Mouse (Mus musculus) MEL (cell line): ENCODE measurements around the gene Fam213b. TPM values are rescaled to one million over a fixed set of nuclear protein-coding genes. Genes with fewer than 3 reads are reported as not detected.

Source experiments
- DNase-seq: peaks from one replicate; pipeline ENCODE4 v3.0.0; 2011; ENCODE audit warnings: low read depth, low spot score
- H3K27ac ChIP-seq: 2 replicates; pipeline ENCODE4 v1.5.1; 2012; ENCODE audit warnings: low read depth, mild to moderate bottlenecking, control low read depth, low read length, moderate library complexity; ENCODE audit not compliant: control insufficient read depth
- H3K27me3 ChIP-seq, 2 experiments: fragments of 150-350 bp in 1 of 2; sonication (generic) in 1 of 2; 2 replicates each; pipeline ENCODE4 v1.6.1; 2012; ENCODE audit warnings: low read length in 2 of 2, mild to moderate bottlenecking in 2 of 2, improper control_type of control experiment in 1 of 2, moderate library complexity in 1 of 2; ENCODE audit not compliant: insufficient read depth in 2 of 2, control insufficient read depth in 1 of 2
- H3K36me3 ChIP-seq, 2 experiments: 2 replicates each; pipeline ENCODE4 v1.6.1; 2012 to 2014; ENCODE audit warnings: low read length in 2 of 2, improper control_type of control experiment in 1 of 2, inconsistent platforms in 1 of 2, mild to moderate bottlenecking in 1 of 2; ENCODE audit not compliant: insufficient read depth in 2 of 2, control insufficient read depth in 1 of 2
- H3K4me1 ChIP-seq, 2 experiments: fragments of 150-350 bp in 1 of 2; sonication (generic) in 1 of 2; 2 replicates each; pipeline ENCODE4 v1.6.1; 2012; ENCODE audit warnings: low read length in 2 of 2, improper control_type of control experiment in 1 of 2, mild to moderate bottlenecking in 1 of 2; ENCODE audit not compliant: insufficient read depth in 2 of 2, control insufficient read depth in 1 of 2
- H3K4me3 ChIP-seq, 2 experiments: fragments of 150-350 bp in 1 of 2; sonication (generic) in 1 of 2; 2 replicates each; pipeline ENCODE4 v1.5.1; 2012; ENCODE audit warnings: low read depth in 2 of 2, low read length in 2 of 2, mild to moderate bottlenecking in 2 of 2, moderate library complexity in 2 of 2, control low read depth in 1 of 2, improper control_type of control experiment in 1 of 2; ENCODE audit not compliant: control insufficient read depth in 1 of 2, insufficient read depth in 1 of 2
- H3K79me2 ChIP-seq: 2 replicates; pipeline ENCODE4 v1.6.1; 2012; ENCODE audit warnings: mild to moderate bottlenecking, low read length, moderate library complexity; ENCODE audit not compliant: control insufficient read depth, poor library complexity, insufficient read depth
- H3K9ac ChIP-seq: 2 replicates; pipeline ENCODE4 v1.6.1; 2012; ENCODE audit warnings: low read depth, mild to moderate bottlenecking, control low read depth, low read length, moderate library complexity; ENCODE audit not compliant: control insufficient read depth, poor library complexity, severe bottlenecking
- H3K9me3 ChIP-seq: fragments of 150-350 bp; sonication (generic); replicated peaks from 2 replicates; pipeline ENCODE4 v1.6.1; 2012; ENCODE audit warnings: mild to moderate bottlenecking, low read length, improper control_type of control experiment, moderate library complexity; ENCODE audit not compliant: insufficient read depth
- E2F4 ChIP-seq: IDR thresholded peaks from 2 replicates; pipeline ENCODE4 v1.6.1; 2011; ENCODE audit warnings: low read depth, low read length, improper control_type of control experiment, borderline replicate concordance
- EP300 ChIP-seq, 2 experiments: IDR thresholded peaks; 2 replicates each; pipeline ENCODE4 v1.6.1; 2011; ENCODE audit warnings: improper control_type of control experiment in 2 of 2, low read length in 2 of 2, low read depth in 1 of 2, mild to moderate bottlenecking in 1 of 2
- GATA1 ChIP-seq: IDR thresholded peaks from 2 replicates; pipeline ENCODE4 v1.6.1; 2011; ENCODE audit warnings: low read depth, low read length, improper control_type of control experiment
- JUND ChIP-seq: IDR thresholded peaks from 2 replicates; pipeline ENCODE4 v1.6.1; 2011; ENCODE audit warnings: low read depth, mild to moderate bottlenecking, improper control_type of control experiment, low read length
- NELFE ChIP-seq: IDR thresholded peaks from 2 replicates; pipeline ENCODE4 v1.6.1; 2011; ENCODE audit warnings: low read depth, low read length, improper control_type of control experiment
- TBP ChIP-seq: IDR thresholded peaks from 2 replicates; pipeline ENCODE4 v1.8.0; 2011; ENCODE audit warnings: low read depth, low read length, improper control_type of control experiment
- TCF12 ChIP-seq: IDR thresholded peaks from 2 replicates; pipeline ENCODE4 v1.6.1; 2014; ENCODE audit warnings: low read depth, mild to moderate bottlenecking, inconsistent platforms, low read length, improper control_type of control experiment, moderate library complexity
- USF1 ChIP-seq: IDR thresholded peaks from 2 replicates; pipeline ENCODE4 v1.6.1; 2014; ENCODE audit warnings: low read depth, mild to moderate bottlenecking, inconsistent platforms, low read length, improper control_type of control experiment, moderate library complexity
- polyA plus RNA-seq, 2 experiments: library from polyadenylated mRNA; stranded (reverse) in 1 of 2; unstranded in 1 of 2; fragments of >175 nt in 1 of 2; fragments of >200 nt in 1 of 2; gene quantifications; 2 replicates each; pipeline versions ENCODE4 v1.2.1 to v1.2.4; 2012; ENCODE audit warnings: low replicate concordance in 2 of 2, low read depth in 1 of 2; ENCODE audit not compliant: insufficient read length in 2 of 2, insufficient read depth in 1 of 2, missing spikeins in 1 of 2
- total RNA-seq: library from RNA; depleted of rRNA; stranded (reverse); fragments of 300-350 nt; gene quantifications from 2 replicates; pipeline ENCODE4 v1.2.3, GENCODE M21; 2012; rRNA removed

Fam213b gene
- total RNA-seq (not detected in 2 replicates), polyA plus RNA-seq (not detected)

GRCm38 (mm10) chr4:154898506-154899446, at the start of gene Fam213b:
Gene Fam213b, minus strand, starts transcription at chr4:154899135.
- H3K27me3 ChIP-seq, result no peaks in the 10 kb centered on the region
- H3K9ac ChIP-seq, result no peak within 1 kb of the TSS
- TF ChIP-seq USF1, result peak; percentile 40; the same call in 1 of the 2 replicates
- no peak for TF ChIP-seq EP300 (IDR thresholded peaks at IDR 0.05; ENCODE audit: low read depth in 1 of 2, low read length in 2 of 2)
- no peaks in the 10 kb centered on the region for H3K4me1 ChIP-seq
- H3K4me3 ChIP-seq, result no peak within 1 kb of the TSS
- no peaks in the 10 kb centered on the region for H3K36me3 ChIP-seq
- H3K9me3 ChIP-seq, result no peaks in the 10 kb centered on the region
- no peaks in the 10 kb centered on the region for H3K79me2 ChIP-seq
- DNase-seq, result no peak
- no peak within 1 kb of the TSS for H3K27ac ChIP-seq

- Histone ChIP-seq H3K36me3 (no peaks in the 10 kb centered on the region), H3K27ac (no peak overlapping the region)
- TF ChIP-seq TBP (0 out of 2 replicates have a peak, but pooled peaks have one; percentile 36), GATA1 (peak; percentile 37; the same call in 1 of the 2 replicates), TCF12 (no peak), NELFE (no peak), E2F4 (no peak)
- TF ChIP-seq, all 39 proteins: peak for 2
- H3K4me3 ChIP-seq, result no peak overlapping the region
- peaks cover 4 to 8% of the 10 kb centered on the region in 2 experiments; a peak in 3 of 4 replicates for H3K27me3 ChIP-seq
- H3K9ac ChIP-seq, result no peak overlapping the region
- no peak for DNase-seq
- no peaks in the 10 kb centered on the region for H3K9me3 ChIP-seq
- H3K79me2 ChIP-seq, result no peaks in the 10 kb centered on the region
- peaks cover 0 to 8% of the 10 kb centered on the region in 2 experiments; a peak in 2 of 4 replicates for H3K4me1 ChIP-seq
Observed at GRCm38 (mm10) chr4:154948066-154948939, 49.4 kb upstream of the Fam213b start.

- Histone ChIP-seq H3K79me2 (no peaks in the 10 kb centered on the region), H3K9ac (no peak overlapping the region; the same call in 1 of the 2 replicates), H3K36me3 (peaks cover 0 to 6% of the 10 kb centered on the region in 2 experiments; a peak in 2 of 4 replicates), H3K9me3 (no peaks in the 10 kb centered on the region), H3K27ac (no peak overlapping the region), H3K27me3 (peaks cover 1 to 5% of the 10 kb centered on the region in 2 experiments; a peak in 3 of 4 replicates), H3K4me3 (peak overlapping the region; percentile 14 to 49; a peak in 2 of 4 replicates), H3K4me1 (peaks cover 0 to 17% of the 10 kb centered on the region in 2 experiments; a peak in 3 of 4 replicates)
- TF ChIP-seq JUND (no peak), TBP (0 out of 2 replicates have a peak, but pooled peaks have one; percentile 34)
- peak; percentile 79 for DNase-seq
Observed at GRCm38 (mm10) chr4:154946319-154946718, 47.4 kb upstream of the Fam213b start.
